Mouse (Mus musculus) MEL (cell line): ENCODE results near the gene Slc22a23. TPM values are rescaled to one million over a fixed set of nuclear protein-coding genes. Genes with fewer than 3 reads are reported as not detected.

Experiments
- DNase-seq: peaks from one replicate; pipeline ENCODE4 v3.0.0; 2011; ENCODE audit warnings: low read depth, low spot score
- H3K27ac ChIP-seq: 2 replicates; pipeline ENCODE4 v1.5.1; 2012; ENCODE audit warnings: low read depth, mild to moderate bottlenecking, control low read depth, low read length, moderate library complexity; ENCODE audit not compliant: control insufficient read depth
- H3K27me3 ChIP-seq, 2 experiments: fragments of 150-350 bp in 1 of 2; sonication (generic) in 1 of 2; 2 replicates each; pipeline ENCODE4 v1.6.1; 2012; ENCODE audit warnings: low read length in 2 of 2, mild to moderate bottlenecking in 2 of 2, improper control_type of control experiment in 1 of 2, moderate library complexity in 1 of 2; ENCODE audit not compliant: insufficient read depth in 2 of 2, control insufficient read depth in 1 of 2
- H3K36me3 ChIP-seq, 2 experiments: 2 replicates each; pipeline ENCODE4 v1.6.1; 2012 to 2014; ENCODE audit warnings: low read length in 2 of 2, improper control_type of control experiment in 1 of 2, inconsistent platforms in 1 of 2, mild to moderate bottlenecking in 1 of 2; ENCODE audit not compliant: insufficient read depth in 2 of 2, control insufficient read depth in 1 of 2
- H3K4me1 ChIP-seq, 2 experiments: fragments of 150-350 bp in 1 of 2; sonication (generic) in 1 of 2; 2 replicates each; pipeline ENCODE4 v1.6.1; 2012; ENCODE audit warnings: low read length in 2 of 2, improper control_type of control experiment in 1 of 2, mild to moderate bottlenecking in 1 of 2; ENCODE audit not compliant: insufficient read depth in 2 of 2, control insufficient read depth in 1 of 2
- H3K4me3 ChIP-seq, 2 experiments: fragments of 150-350 bp in 1 of 2; sonication (generic) in 1 of 2; 2 replicates each; pipeline ENCODE4 v1.5.1; 2012; ENCODE audit warnings: low read depth in 2 of 2, low read length in 2 of 2, mild to moderate bottlenecking in 2 of 2, moderate library complexity in 2 of 2, control low read depth in 1 of 2, improper control_type of control experiment in 1 of 2; ENCODE audit not compliant: control insufficient read depth in 1 of 2, insufficient read depth in 1 of 2
- H3K79me2 ChIP-seq: 2 replicates; pipeline ENCODE4 v1.6.1; 2012; ENCODE audit warnings: mild to moderate bottlenecking, low read length, moderate library complexity; ENCODE audit not compliant: control insufficient read depth, poor library complexity, insufficient read depth
- H3K9ac ChIP-seq: 2 replicates; pipeline ENCODE4 v1.6.1; 2012; ENCODE audit warnings: low read depth, mild to moderate bottlenecking, control low read depth, low read length, moderate library complexity; ENCODE audit not compliant: control insufficient read depth, poor library complexity, severe bottlenecking
- H3K9me3 ChIP-seq: fragments of 150-350 bp; sonication (generic); replicated peaks from 2 replicates; pipeline ENCODE4 v1.6.1; 2012; ENCODE audit warnings: mild to moderate bottlenecking, low read length, improper control_type of control experiment, moderate library complexity; ENCODE audit not compliant: insufficient read depth
- BHLHE40 ChIP-seq: IDR thresholded peaks from 2 replicates; pipeline ENCODE4 v1.6.1; 2012; ENCODE audit warnings: low read depth, mild to moderate bottlenecking, inconsistent platforms, low read length, improper control_type of control experiment, borderline replicate concordance
- CHD1 ChIP-seq: IDR thresholded peaks from 2 replicates; pipeline ENCODE4 v1.6.1; 2012; ENCODE audit warnings: low read depth, mild to moderate bottlenecking, inconsistent platforms, low read length, improper control_type of control experiment
- EP300 ChIP-seq, 2 experiments: IDR thresholded peaks; 2 replicates each; pipeline ENCODE4 v1.6.1; 2011; ENCODE audit warnings: improper control_type of control experiment in 2 of 2, low read length in 2 of 2, low read depth in 1 of 2, mild to moderate bottlenecking in 1 of 2
- ETS1 ChIP-seq: IDR thresholded peaks from 2 replicates; pipeline ENCODE4 v1.6.1; 2012; ENCODE audit warnings: low read depth, mild to moderate bottlenecking, inconsistent platforms, low read length, improper control_type of control experiment, moderate library complexity
- GABPA ChIP-seq: IDR thresholded peaks from 2 replicates; pipeline ENCODE4 v1.6.1; 2012; ENCODE audit warnings: low read depth, mild to moderate bottlenecking, inconsistent platforms, low read length, improper control_type of control experiment, moderate library complexity
- GATA1 ChIP-seq: IDR thresholded peaks from 2 replicates; pipeline ENCODE4 v1.6.1; 2011; ENCODE audit warnings: low read depth, low read length, improper control_type of control experiment
- HCFC1 ChIP-seq: IDR thresholded peaks from 2 replicates; pipeline ENCODE4 v1.6.1; 2012; ENCODE audit warnings: low read depth, mild to moderate bottlenecking, inconsistent platforms, low read length, improper control_type of control experiment, moderate library complexity
- JUND ChIP-seq: IDR thresholded peaks from 2 replicates; pipeline ENCODE4 v1.6.1; 2011; ENCODE audit warnings: low read depth, mild to moderate bottlenecking, improper control_type of control experiment, low read length
- MAFK ChIP-seq: IDR thresholded peaks from 2 replicates; pipeline ENCODE4 v1.6.1; 2011; ENCODE audit warnings: low read depth, mild to moderate bottlenecking, low read length, improper control_type of control experiment, borderline replicate concordance
- MAX ChIP-seq: IDR thresholded peaks from 2 replicates; pipeline ENCODE4 v1.6.1; 2011; ENCODE audit warnings: low read length, improper control_type of control experiment
- MAZ ChIP-seq: IDR thresholded peaks from 2 replicates; pipeline ENCODE4 v1.6.1; 2012; ENCODE audit warnings: low read depth, mild to moderate bottlenecking, inconsistent platforms, low read length, improper control_type of control experiment
- MEF2A ChIP-seq: IDR thresholded peaks from 2 replicates; pipeline ENCODE4 v1.6.1; 2014; ENCODE audit warnings: low read depth, mild to moderate bottlenecking, inconsistent platforms, low read length, improper control_type of control experiment; ENCODE audit not compliant: poor library complexity, insufficient replicate concordance, severe bottlenecking; ENCODE audit errors: extremely low read depth
- MXI1 ChIP-seq: IDR thresholded peaks from 2 replicates; pipeline ENCODE4 v1.6.1; 2011; ENCODE audit warnings: mild to moderate bottlenecking, low read depth, low read length, improper control_type of control experiment
- MYB ChIP-seq: IDR thresholded peaks from 2 replicates; pipeline ENCODE4 v1.6.1; 2011; ENCODE audit warnings: mild to moderate bottlenecking, low read depth, low read length, improper control_type of control experiment
- POLR2A ChIP-seq, 2 experiments: IDR thresholded peaks; 2 replicates each; pipeline ENCODE4 v1.6.1; 2011 to 2012; ENCODE audit warnings: low read length in 2 of 2, mild to moderate bottlenecking in 2 of 2, control low read depth in 1 of 2, improper control_type of control experiment in 1 of 2, low read depth in 1 of 2, moderate library complexity in 1 of 2; ENCODE audit not compliant: control insufficient read depth in 1 of 2, insufficient read depth in 1 of 2, poor library complexity in 1 of 2
- POLR2AphosphoS2 ChIP-seq: IDR thresholded peaks from 2 replicates; pipeline ENCODE4 v1.6.1; 2011; ENCODE audit warnings: low read length, improper control_type of control experiment
- RCOR1 ChIP-seq: IDR thresholded peaks from 2 replicates; pipeline ENCODE4 v1.6.1; 2012; ENCODE audit warnings: low read depth, mild to moderate bottlenecking, inconsistent platforms, low read length, improper control_type of control experiment
- SIN3A ChIP-seq: IDR thresholded peaks from 2 replicates; pipeline ENCODE4 v1.6.1; 2012; ENCODE audit warnings: low read length, improper control_type of control experiment, inconsistent platforms
- SMC3 ChIP-seq: IDR thresholded peaks from 2 replicates; pipeline ENCODE4 v1.6.1; 2011; ENCODE audit warnings: low read depth, low read length, improper control_type of control experiment
- TAL1 ChIP-seq: IDR thresholded peaks from 2 replicates; pipeline ENCODE4 v1.6.1; 2012; ENCODE audit warnings: mild to moderate bottlenecking, inconsistent platforms, low read length, moderate library complexity, mixed read lengths
- TBP ChIP-seq: IDR thresholded peaks from 2 replicates; pipeline ENCODE4 v1.8.0; 2011; ENCODE audit warnings: low read depth, low read length, improper control_type of control experiment
- TCF12 ChIP-seq: IDR thresholded peaks from 2 replicates; pipeline ENCODE4 v1.6.1; 2014; ENCODE audit warnings: low read depth, mild to moderate bottlenecking, inconsistent platforms, low read length, improper control_type of control experiment, moderate library complexity
- USF1 ChIP-seq: IDR thresholded peaks from 2 replicates; pipeline ENCODE4 v1.6.1; 2014; ENCODE audit warnings: low read depth, mild to moderate bottlenecking, inconsistent platforms, low read length, improper control_type of control experiment, moderate library complexity
- ZC3H11A ChIP-seq: IDR thresholded peaks from 2 replicates; pipeline ENCODE4 v1.6.1; 2012; ENCODE audit warnings: low read depth, mild to moderate bottlenecking, inconsistent platforms, low read length, improper control_type of control experiment
- ZNF384 ChIP-seq: IDR thresholded peaks from 2 replicates; pipeline ENCODE4 v1.6.1; 2012; ENCODE audit warnings: low read depth, mild to moderate bottlenecking, inconsistent platforms, low read length, improper control_type of control experiment
- polyA plus RNA-seq, 2 experiments: library from polyadenylated mRNA; stranded (reverse) in 1 of 2; unstranded in 1 of 2; fragments of >175 nt in 1 of 2; fragments of >200 nt in 1 of 2; gene quantifications; 2 replicates each; pipeline versions ENCODE4 v1.2.1 to v1.2.4; 2012; ENCODE audit warnings: low replicate concordance in 2 of 2, low read depth in 1 of 2; ENCODE audit not compliant: insufficient read length in 2 of 2, insufficient read depth in 1 of 2, missing spikeins in 1 of 2
- total RNA-seq: library from RNA; depleted of rRNA; stranded (reverse); fragments of 300-350 nt; gene quantifications from 2 replicates; pipeline ENCODE4 v1.2.3, GENCODE M21; 2012

The Slc22a23 gene
- total and polyA plus RNA-seq, 3 experiments = 22.2 to 24.3 TPM; not detected in 1

DNA sequence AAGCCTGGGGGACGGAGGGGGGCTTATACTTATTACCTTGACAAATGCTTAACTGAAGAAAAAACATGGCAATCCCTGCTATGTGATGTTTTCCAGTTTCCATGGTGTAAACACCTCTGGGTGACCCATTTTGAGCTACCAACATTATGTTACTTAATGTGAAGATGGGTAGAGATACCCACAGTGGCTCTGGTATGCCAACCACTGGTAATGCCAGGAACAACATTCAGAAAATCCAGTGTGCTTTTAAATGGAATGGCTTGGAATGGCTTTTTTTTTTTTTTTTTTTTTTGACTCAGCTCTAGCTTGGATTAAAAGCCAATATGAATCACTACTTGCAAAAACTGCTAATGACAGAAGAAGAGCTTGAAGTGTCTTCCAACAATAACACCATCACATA, 8.1 kb downstream of the Slc22a23 start:
- Histone ChIP-seq H3K36me3 (peaks cover 25 to 48% of the 10 kb centered on the region in 2 experiments), H3K79me2 (peaks cover 74% of the 10 kb centered on the region), H3K9ac (no peak overlapping the region), H3K27me3 (no peaks in the 10 kb centered on the region), H3K27ac (no peak overlapping the region)
- no peak for DNase-seq
- TF ChIP-seq ZNF384 (0 out of 2 replicates have a peak, but pooled peaks have one; percentile 32), JUND (no peak)
- TF ChIP-seq, all 39 proteins: peak for 1
- Histone ChIP-seq H3K4me1 (peaks cover 46 to 48% of the 10 kb centered on the region in 2 experiments), H3K9me3 (no peaks in the 10 kb centered on the region), H3K4me3 (no peak overlapping the region)

DNA sequence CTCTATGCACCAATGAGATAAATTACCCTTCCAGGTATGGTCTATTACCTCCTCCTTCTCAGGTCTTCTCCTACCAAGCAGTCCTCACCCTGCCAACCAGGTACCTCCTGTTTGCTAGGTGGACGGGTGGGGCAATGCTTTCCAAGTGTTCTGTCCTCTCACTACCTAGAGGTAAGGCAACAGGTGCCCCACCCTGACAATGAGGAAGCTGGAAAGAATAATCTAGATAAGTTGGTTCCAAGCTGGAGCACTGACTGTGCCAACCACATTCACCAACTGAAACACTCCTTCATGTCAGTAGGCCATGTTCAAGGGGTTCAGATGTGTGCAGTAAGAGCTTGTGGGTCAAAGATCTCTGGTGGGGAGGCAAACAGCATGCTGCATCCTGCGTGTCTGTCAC, 10.1 kb downstream of the Slc22a23 start:
- no peaks in the 10 kb centered on the region for H3K27me3 ChIP-seq
- H3K79me2 ChIP-seq = peaks cover 77% of the 10 kb centered on the region
- TF ChIP-seq MYB (no peak), TAL1 (0 out of 2 replicates have a peak, but pooled peaks have one; percentile 5), GATA1 (no peak), MAZ (no peak), ETS1 (0 out of 2 replicates have a peak, but pooled peaks have one; percentile 23), EP300 (IDR thresholded peaks at IDR 0.05; ENCODE audit: low read depth in 1 of 2, low read length in 2 of 2) (peak in 1 of 2 experiments; percentile 45; a peak in 1 of 4 replicates), CHD1 (no peak), SMC3 (no peak)
- H3K4me1 ChIP-seq = peaks cover 49 to 59% of the 10 kb centered on the region in 2 experiments
- H3K27ac ChIP-seq = peak overlapping the region; percentile 33; the same call in 1 of the 2 replicates
- peaks cover 22 to 58% of the 10 kb centered on the region in 2 experiments for H3K36me3 ChIP-seq
- no peak overlapping the region for H3K4me3 ChIP-seq
- H3K9me3 ChIP-seq = no peaks in the 10 kb centered on the region
- no peak overlapping the region for H3K9ac ChIP-seq
- DNase-seq = peak; percentile 57

DNA sequence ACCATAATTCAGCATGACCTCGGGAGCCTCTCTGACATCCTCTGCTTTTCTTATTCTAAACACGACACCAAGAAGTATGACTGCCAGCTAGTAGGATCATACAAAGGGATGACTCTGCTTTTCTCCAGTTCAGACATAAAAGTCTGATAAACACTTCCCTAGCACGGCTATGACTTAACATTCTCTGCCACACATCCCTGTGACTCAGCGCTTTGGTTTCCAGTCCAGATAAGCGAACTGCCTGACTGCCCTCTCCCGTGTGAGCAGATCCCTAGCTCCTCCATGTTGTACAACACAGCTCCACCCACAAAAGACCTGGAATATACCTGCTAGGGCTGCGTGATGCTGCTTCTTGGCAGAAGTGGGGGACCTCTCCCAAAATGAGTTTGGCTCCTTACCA, 12.2 kb downstream of the Slc22a23 start:
- peaks cover 14 to 70% of the 10 kb centered on the region in 2 experiments for H3K36me3 ChIP-seq
- H3K9me3 ChIP-seq = no peaks in the 10 kb centered on the region
- H3K4me3 ChIP-seq = peak overlapping the region; percentile 6 to 23; a peak in 3 of 4 replicates
- peak overlapping the region; percentile 75 for H3K27ac ChIP-seq
- H3K27me3 ChIP-seq = no peaks in the 10 kb centered on the region
- DNase-seq = peak; percentile 97
- peaks cover 78% of the 10 kb centered on the region for H3K79me2 ChIP-seq
- peak overlapping the region; percentile 7 for H3K9ac ChIP-seq
- H3K4me1 ChIP-seq = peaks cover 47 to 74% of the 10 kb centered on the region in 2 experiments
- TF ChIP-seq JUND = peak; percentile 82
- peak; percentile 62 for TF ChIP-seq TAL1
- peak; percentile 59; the same call in 1 of the 2 replicates for TF ChIP-seq MYB
- peak; percentile 76; the same call in 1 of the 2 replicates for TF ChIP-seq MXI1
- peak; percentile 99 for TF ChIP-seq ETS1
- no peak for TF ChIP-seq USF1
- peak; percentile 68 for TF ChIP-seq TBP
- TF ChIP-seq TCF12 = peak; percentile 82
- TF ChIP-seq MEF2A = no peak
- no peak for TF ChIP-seq ZC3H11A
- peak in 1 of 2 experiments; percentile 47; a peak in 1 of 4 replicates for TF ChIP-seq POLR2A (IDR thresholded peaks at IDR 0.05; ENCODE audit: control insufficient read depth in 1 of 2, insufficient read depth in 1 of 2, low read depth in 1 of 2, low read length in 2 of 2, poor library complexity in 1 of 2)
- peak; percentile 80; the same call in 1 of the 2 replicates for TF ChIP-seq RCOR1
- peak; percentile 29; the same call in 1 of the 2 replicates for TF ChIP-seq BHLHE40
- TF ChIP-seq MAFK = peak; percentile 91
- peak; percentile 94 to 95 for TF ChIP-seq EP300 (IDR thresholded peaks at IDR 0.05; ENCODE audit: low read depth in 1 of 2, low read length in 2 of 2)
- peak; percentile 96 for TF ChIP-seq GATA1
- TF ChIP-seq SIN3A = peak; percentile 93
- TF ChIP-seq HCFC1 = no peak
- peak; percentile 72 for TF ChIP-seq MAX
- TF ChIP-seq GABPA = peak; percentile 94
- no peak; the same call in 1 of the 2 replicates for TF ChIP-seq POLR2AphosphoS2
